Mouse (Mus musculus): ENCODE data around the gene Ptprf.

GRCm38 (mm10) chr4:118199093-118199492, 92.1 kb downstream of the Ptprf start:
- TF ChIP-seq CTCF (IDR thresholded peaks at IDR 0.05) = no peak
- TF ChIP-seq POLR2A (IDR thresholded peaks at IDR 0.05; ENCODE audit: insufficient read depth, low read depth, low read length) = no peak
- no peak for TF ChIP-seq EP300 (IDR thresholded peaks at IDR 0.05; ENCODE audit: insufficient read depth, low read depth, low read length)

Measured in heart, adult 2 months (tissue).